Mouse (Mus musculus): ENCODE data around the gene Mrpl37.

- TF ChIP-seq CTCF (IDR thresholded peaks at IDR 0.05; ENCODE audit: low read depth, low read length) (no peak), POLR2A (IDR thresholded peaks at IDR 0.05; ENCODE audit: insufficient read depth, low read length) (no peak)
Measured at GRCm38 (mm10) chr4:107006807-107007206, 59.9 kb downstream of the Mrpl37 start.

Measured in ES-Bruce4 (cell line).